Mouse (Mus musculus): Measurements from ENCODE around the gene Sema3b. TPM values are rescaled to one million over a fixed set of nuclear protein-coding genes. Genes with fewer than 3 reads are reported as not detected.

Sema3b gene
- polyA plus RNA-seq, 1 experiment from 2014 or later, result 9.0 TPM

GRCm38 (mm10) chr9:107643544-107644214, 34.6 kb upstream of the Sema3b start:
- Histone ChIP-seq H3K4me1 (replicated peaks) (peaks cover 14% of the 10 kb centered on the region), H3K9me3 (no peaks in the 10 kb centered on the region), H3K4me2 (peak overlapping the region; percentile 67), H3K27me3 (no peaks in the 10 kb centered on the region), H3K36me3 (no peaks in the 10 kb centered on the region), H3K9ac (0 out of 2 replicates have a peak overlapping the region, but pooled peaks have one; percentile 72), H3K4me3 (peak overlapping the region; percentile 37; the same call in 1 of the 2 replicates), H3K27ac (replicated peaks) (no peak overlapping the region)
- 94% methylated on average over 13 of the region's 13 CpGs for WGBS
- ATAC-seq (ENCODE audit: low read depth), result no peak

- no peaks in the 10 kb centered on the region for H3K36me3 ChIP-seq
- H3K9me3 ChIP-seq, result no peaks in the 10 kb centered on the region
- no peak for ATAC-seq (ENCODE audit: low read depth)
- 0 out of 2 replicates have a peak overlapping the region, but pooled peaks have one; percentile 2 for H3K9ac ChIP-seq
- H3K4me2 ChIP-seq, result no peak overlapping the region
- H3K27ac ChIP-seq (replicated peaks), result peak overlapping the region; percentile 53
- H3K4me1 ChIP-seq (replicated peaks), result peaks cover 27% of the 10 kb centered on the region
- no peaks in the 10 kb centered on the region for H3K27me3 ChIP-seq
- H3K4me3 ChIP-seq, result no peak overlapping the region
- 26% methylated on average over 8 of the region's 8 CpGs for WGBS
Observed at GRCm38 (mm10) chr9:107641666-107642065, 32.6 kb upstream of the Sema3b start.

- H3K27ac ChIP-seq (replicated peaks), result peak overlapping the region; percentile 25; the same call in 1 of the 2 replicates
- H3K36me3 ChIP-seq, result no peaks in the 10 kb centered on the region
- 46% methylated on average over 7 of the region's 8 CpGs for WGBS
- no peaks in the 10 kb centered on the region for H3K9me3 ChIP-seq
- ATAC-seq (ENCODE audit: low read depth), result no peak
- no peak overlapping the region for H3K4me2 ChIP-seq
- H3K27me3 ChIP-seq, result no peaks in the 10 kb centered on the region
- peaks cover 37% of the 10 kb centered on the region for H3K4me1 ChIP-seq (replicated peaks)
- no peak overlapping the region for H3K4me3 ChIP-seq
- H3K9ac ChIP-seq, result 0 out of 2 replicates have a peak overlapping the region, but pooled peaks have one; percentile 31
Observed at GRCm38 (mm10) chr9:107640257-107640772, 31.3 kb upstream of the Sema3b start.

- 13% methylated on average over 7 of the region's 7 CpGs for WGBS
- no peaks in the 10 kb centered on the region for H3K36me3 ChIP-seq
- H3K9me3 ChIP-seq, result no peaks in the 10 kb centered on the region
- peak; percentile 17 for ATAC-seq (ENCODE audit: low read depth)
- no peak overlapping the region for H3K4me3 ChIP-seq
- H3K27ac ChIP-seq (replicated peaks), result peak overlapping the region; percentile 81
- H3K9ac ChIP-seq, result peak overlapping the region; percentile 35; the same call in 1 of the 2 replicates
- no peaks in the 10 kb centered on the region for H3K27me3 ChIP-seq
- peaks cover 51% of the 10 kb centered on the region for H3K4me1 ChIP-seq (replicated peaks)
- peak overlapping the region; percentile 37 for H3K4me2 ChIP-seq
Observed at GRCm38 (mm10) chr9:107637070-107637469, 28.0 kb upstream of the Sema3b start.

- peaks cover 67% of the 10 kb centered on the region for H3K4me1 ChIP-seq (replicated peaks)
Observed at GRCm38 (mm10) chr9:107635279-107636028, 26.4 kb upstream of the Sema3b start, which contains the start of gene Gnai2. Gnai2 (minus strand) TSS chr9:107635367.

GRCm38 (mm10) chr9:107634406-107635278, 25.6 kb upstream of the Sema3b start:
- no peak for ATAC-seq (ENCODE audit: low read depth)
- WGBS, result under 1% methylated on average over 35 of the region's 35 CpGs
- peak overlapping the region; percentile 98 for H3K27ac ChIP-seq (replicated peaks)
- H3K9me3 ChIP-seq, result no peaks in the 10 kb centered on the region
- peak overlapping the region; percentile 99 for H3K4me2 ChIP-seq
- no peaks in the 10 kb centered on the region for H3K36me3 ChIP-seq
- peak overlapping the region; percentile 85 for H3K4me3 ChIP-seq
- H3K27me3 ChIP-seq, result no peaks in the 10 kb centered on the region
- H3K4me1 ChIP-seq (replicated peaks), result peaks cover 75% of the 10 kb centered on the region
- peak overlapping the region; percentile 96 for H3K9ac ChIP-seq

More at GRCm38 (mm10) chr9:107635279-107636028, 26.4 kb upstream of the Sema3b start, which contains the start of gene Gnai2:
- H3K4me2 ChIP-seq, result peak within 1 kb of the TSS; percentile 99
- H3K4me3 ChIP-seq, result peak within 1 kb of the TSS; percentile 85
- ATAC-seq (ENCODE audit: low read depth), result peak; percentile 87
- H3K9ac ChIP-seq, result peak within 1 kb of the TSS; percentile 96
- H3K27ac ChIP-seq (replicated peaks), result peak within 1 kb of the TSS; percentile 98
- no peaks in the 10 kb centered on the region for H3K27me3 ChIP-seq
- WGBS, result 3% methylated on average over 38 of the region's 38 CpGs
- H3K9me3 ChIP-seq, result no peaks in the 10 kb centered on the region
- H3K36me3 ChIP-seq, result no peaks in the 10 kb centered on the region

GRCm38 (mm10) chr9:107633661-107634405, 24.8 kb upstream of the Sema3b start:
- ATAC-seq (ENCODE audit: low read depth), result no peak
- peak overlapping the region; percentile 99 for H3K4me2 ChIP-seq
- peak overlapping the region; percentile 98 for H3K27ac ChIP-seq (replicated peaks)
- WGBS, result 1% methylated on average over 15 of the region's 15 CpGs
- peaks cover 83% of the 10 kb centered on the region for H3K4me1 ChIP-seq (replicated peaks)
- no peaks in the 10 kb centered on the region for H3K27me3 ChIP-seq
- H3K36me3 ChIP-seq, result no peaks in the 10 kb centered on the region
- H3K4me3 ChIP-seq, result peak overlapping the region; percentile 85
- peak overlapping the region; percentile 96 for H3K9ac ChIP-seq
- H3K9me3 ChIP-seq, result no peaks in the 10 kb centered on the region

GRCm38 (mm10) chr9:107633091-107633660, 24.1 kb upstream of the Sema3b start:
- ATAC-seq (ENCODE audit: low read depth), result no peak

GRCm38 (mm10) chr9:107632478-107632877, 23.4 kb upstream of the Sema3b start:
- Histone ChIP-seq H3K36me3 (no peaks in the 10 kb centered on the region), H3K4me2 (peak overlapping the region; percentile 99), H3K9me3 (no peaks in the 10 kb centered on the region), H3K9ac (peak overlapping the region; percentile 96), H3K27me3 (no peaks in the 10 kb centered on the region), H3K4me3 (peak overlapping the region; percentile 85), H3K27ac (replicated peaks) (peak overlapping the region; percentile 98), H3K4me1 (replicated peaks) (peaks cover 92% of the 10 kb centered on the region)
- 24% methylated on average over 6 of the region's 6 CpGs for WGBS
- ATAC-seq (ENCODE audit: low read depth), result no peak

More at GRCm38 (mm10) chr9:107633091-107633660, 24.1 kb upstream of the Sema3b start:
- H3K4me1 ChIP-seq (replicated peaks), result peaks cover 90% of the 10 kb centered on the region
- peak overlapping the region; percentile 96 for H3K9ac ChIP-seq
- no peaks in the 10 kb centered on the region for H3K27me3 ChIP-seq
- no peaks in the 10 kb centered on the region for H3K9me3 ChIP-seq
- peak overlapping the region; percentile 99 for H3K4me2 ChIP-seq
- H3K27ac ChIP-seq (replicated peaks), result peak overlapping the region; percentile 98
- H3K36me3 ChIP-seq, result no peaks in the 10 kb centered on the region
- WGBS, result 2% methylated on average over 33 of the region's 33 CpGs
- peak overlapping the region; percentile 85 for H3K4me3 ChIP-seq

- ATAC-seq (ENCODE audit: low read depth), result no peak
- H3K9ac ChIP-seq, result peak overlapping the region; percentile 96
- H3K4me1 ChIP-seq (replicated peaks), result peaks cover 92% of the 10 kb centered on the region
- 70% methylated on average over 8 of the region's 8 CpGs for WGBS
- peak overlapping the region; percentile 99 for H3K4me2 ChIP-seq
- H3K27me3 ChIP-seq, result no peaks in the 10 kb centered on the region
- peak overlapping the region; percentile 98 for H3K27ac ChIP-seq (replicated peaks)
- H3K4me3 ChIP-seq, result peak overlapping the region; percentile 85
- H3K9me3 ChIP-seq, result no peaks in the 10 kb centered on the region
- no peaks in the 10 kb centered on the region for H3K36me3 ChIP-seq
Observed at GRCm38 (mm10) chr9:107631861-107632260, 22.8 kb upstream of the Sema3b start.

All from neural tube, embryonic 13.5 days (tissue).